Mouse (Mus musculus) ES-CJ7 (cell line): ENCODE results near the gene Izumo1r.

Experiments
- DNase-seq: peaks from one replicate; pipeline ENCODE4 v3.0.0; 2011; ENCODE audit warnings: low read depth, low spot score

Izumo1r gene

GRCm38 (mm10) chr9:14868326-14868725 lies 35.4 kb downstream of the Izumo1r start:
- no peak for DNase-seq

- DNase-seq: peak; percentile 66
Measured at GRCm38 (mm10) chr9:14866957-14867356, 36.8 kb downstream of the Izumo1r start.

GRCm38 (mm10) chr9:14864726-14865125 lies 39.0 kb downstream of the Izumo1r start:
- no peak for DNase-seq

GRCm38 (mm10) chr9:14863126-14863525 lies 40.6 kb downstream of the Izumo1r start:
- no peak for DNase-seq

GRCm38 (mm10) chr9:14859868-14860639 lies 43.7 kb downstream of the Izumo1r start, which contains the start of gene Gpr83:
TSS of gene Gpr83 (plus strand) at chr9:14860210.
- peak; percentile 46 for DNase-seq

GRCm38 (mm10) chr9:14858782-14859181 lies 45.0 kb downstream of the Izumo1r start:
- DNase-seq: peak; percentile 63

- no peak for DNase-seq
Measured at GRCm38 (mm10) chr9:14858170-14858706, 45.5 kb downstream of the Izumo1r start.

- DNase-seq: no peak
Measured at GRCm38 (mm10) chr9:14856922-14857654, 46.7 kb downstream of the Izumo1r start.

- peak; percentile 73 for DNase-seq
Measured at GRCm38 (mm10) chr9:14854585-14854984, 49.2 kb downstream of the Izumo1r start.

- no peak for DNase-seq
Measured at GRCm38 (mm10) chr9:14848267-14848935, 55.3 kb downstream of the Izumo1r start.

- DNase-seq: peak; percentile 85
Measured at GRCm38 (mm10) chr9:14846428-14846827, 57.3 kb downstream of the Izumo1r start.

- no peak for DNase-seq
Measured at GRCm38 (mm10) chr9:14843901-14844300, 59.8 kb downstream of the Izumo1r start.

- DNase-seq: no peak
Measured at GRCm38 (mm10) chr9:14843311-14843857, 60.4 kb downstream of the Izumo1r start.

- DNase-seq: peak; percentile 53
Measured at GRCm38 (mm10) chr9:14841878-14842761, 61.6 kb downstream of the Izumo1r start.

- DNase-seq: no peak
Measured at GRCm38 (mm10) chr9:14839970-14840369, 63.8 kb downstream of the Izumo1r start.

GRCm38 (mm10) chr9:14839527-14839926 lies 64.2 kb downstream of the Izumo1r start:
- DNase-seq: no peak
